In genomic region chr9:61825804-61826203, GRCm38 (mm10) we compare ENCODE assay signal across 25 mouse cellular contexts.
DNase-seq lines count a peak whose midpoint lies in the region; ATAC-seq and TF ChIP-seq lines count a peak whose summit lies in the region.
"Had no signal": no experiment of that assay in that cellular context is flagged by ENCODE, and none has a peak within 500 bp of the region (broad histone marks: within the 10 kb centered on the region; RNA-seq: fewer than 3 reads in every experiment).

No protein-coding gene starts in this region.

- WGBS in intestine, embryonic 16.5 days = 73% methylated on average over 2 of the region's 2 CpGs
- 48% methylated on average over 2 of the region's 2 CpGs for WGBS in intestine, postnatal 0 days
- WGBS in liver, embryonic 13.5 days (ENCODE audit: insufficient replicate concordance) = 62% methylated on average over 2 of the region's 2 CpGs
- 45% methylated on average over 2 of the region's 2 CpGs for WGBS in liver, embryonic 12.5 days (ENCODE audit: insufficient replicate concordance)

- H3K4me2 ChIP-seq in intestine, embryonic 16.5 days (ENCODE audit: low read depth, low read length) = no peak overlapping the region
- H3K4me2 ChIP-seq in intestine, postnatal 0 days (replicated peaks; ENCODE audit: low read depth) = no peak overlapping the region
- H3K4me2 ChIP-seq in liver, embryonic 13.5 days = no peak overlapping the region
- H3K4me2 ChIP-seq in liver, embryonic 12.5 days = no peak overlapping the region
- H3K4me2 ChIP-seq: embryonic facial prominence, embryonic 12.5 days; forebrain, embryonic 13.5 days had no signal

- no peak for TF ChIP-seq POLR2A in testis, adult 2 months (IDR thresholded peaks at IDR 0.05; ENCODE audit: control insufficient read depth, low read depth, low read length)

- DNase-seq in liver, embryonic 13.5 days = no peak
- no peak for DNase-seq in testis, postnatal 14 days (ENCODE audit: low spot score)
- peak; percentile 62 for DNase-seq in yolk sac, embryonic 10.5 days (ENCODE audit: low spot score)
- no peak for DNase-seq in right cerebral cortex, postnatal 10 days (ENCODE audit: low spot score in 2 of 2)
- DNase-seq: adrenal gland, adult 8-10 months; adrenal gland, postnatal 14 days; adrenal gland, postnatal 36 days; B cell, adult 2 months; cerebellum, adult 11-12 months; cerebellum, adult 2 months; cerebellum, adult 9-10 months; cerebellum, postnatal 10 days; cerebellum, postnatal 25 days had no signal

- peak; percentile 48; the same call in 1 of the 2 replicates for ATAC-seq in intestine, embryonic 16.5 days
- ATAC-seq in intestine, postnatal 0 days = no peak
- ATAC-seq in liver, embryonic 13.5 days (ENCODE audit: low read depth) = peak; percentile 58; the same call in 1 of the 2 replicates
- no peak for ATAC-seq in liver, embryonic 12.5 days
- ATAC-seq: activated CD4-positive, CD25-positive, alpha-beta regulatory T cell, adult 4 months; CD4-positive, CD25-positive, alpha-beta regulatory T cell, adult 4 months; forebrain, embryonic 13.5 days; Patski had no signal

- no peaks in the 10 kb centered on the region for H3K36me3 ChIP-seq in intestine, embryonic 16.5 days (ENCODE audit: control insufficient read depth, insufficient read depth, low read length)
- no peaks in the 10 kb centered on the region for H3K36me3 ChIP-seq in intestine, postnatal 0 days (ENCODE audit: control insufficient read depth, insufficient read depth)
- no peaks in the 10 kb centered on the region for H3K36me3 ChIP-seq in liver, embryonic 13.5 days
- no peaks in the 10 kb centered on the region for H3K36me3 ChIP-seq in liver, embryonic 12.5 days
- no peaks in the 10 kb centered on the region for H3K36me3 ChIP-seq in testis, adult 2 months (ENCODE audit: control insufficient read depth, insufficient read depth, low read length)
- H3K36me3 ChIP-seq: embryonic facial prominence, embryonic 10.5 days; embryonic facial prominence, embryonic 12.5 days; G1E had no signal

- no peak overlapping the region for H3K4me3 ChIP-seq in intestine, embryonic 16.5 days (ENCODE audit: low read length)
- no peak overlapping the region for H3K4me3 ChIP-seq in intestine, postnatal 0 days (ENCODE audit: low read depth, low read length)
- H3K4me3 ChIP-seq in liver, embryonic 13.5 days (replicated peaks) = no peak overlapping the region
- H3K4me3 ChIP-seq in liver, embryonic 12.5 days = no peak overlapping the region
- peak overlapping the region; percentile 23 for H3K4me3 ChIP-seq in testis, adult 2 months (ENCODE audit: control insufficient read depth, low read depth, low read length)
- H3K4me3 ChIP-seq: embryonic facial prominence, embryonic 10.5 days; embryonic facial prominence, embryonic 12.5 days; forebrain, embryonic 13.5 days had no signal

- no peak overlapping the region for H3K27ac ChIP-seq in intestine, embryonic 16.5 days (ENCODE audit: low read length)
- no peak overlapping the region for H3K27ac ChIP-seq in intestine, postnatal 0 days (ENCODE audit: low read depth, low read length)
- H3K27ac ChIP-seq in liver, embryonic 13.5 days = no peak overlapping the region
- no peak overlapping the region for H3K27ac ChIP-seq in liver, embryonic 12.5 days
- no peak overlapping the region for H3K27ac ChIP-seq in testis, adult 2 months (ENCODE audit: control insufficient read depth, insufficient read depth, low read depth, low read length)
- H3K27ac ChIP-seq: embryonic facial prominence, embryonic 10.5 days; embryonic facial prominence, embryonic 12.5 days; forebrain, embryonic 13.5 days had no signal

- H3K4me1 ChIP-seq in intestine, embryonic 16.5 days (ENCODE audit: control insufficient read depth, insufficient read depth, low read length) = peaks cover 3% of the 10 kb centered on the region; the same call in 1 of the 2 replicates
- no peaks in the 10 kb centered on the region for H3K4me1 ChIP-seq in intestine, postnatal 0 days (replicated peaks; ENCODE audit: control insufficient read depth, insufficient read depth, low read length)
- peaks cover 10% of the 10 kb centered on the region for H3K4me1 ChIP-seq in liver, embryonic 13.5 days (replicated peaks)
- H3K4me1 ChIP-seq in liver, embryonic 12.5 days = no peaks in the 10 kb centered on the region
- H3K4me1 ChIP-seq in testis, adult 2 months (ENCODE audit: control insufficient read depth, insufficient read depth, low read length) = peaks cover 5% of the 10 kb centered on the region; the same call in 1 of the 2 replicates

- no peak overlapping the region for H3K9ac ChIP-seq in intestine, embryonic 16.5 days (ENCODE audit: low read depth, low read length)
- H3K9ac ChIP-seq in intestine, postnatal 0 days (ENCODE audit: low read depth, low read length) = no peak overlapping the region
- no peak overlapping the region for H3K9ac ChIP-seq in liver, embryonic 13.5 days
- H3K9ac ChIP-seq in liver, embryonic 12.5 days = no peak overlapping the region
- H3K9ac ChIP-seq: embryonic facial prominence, embryonic 12.5 days; forebrain, embryonic 13.5 days had no signal

- no peaks in the 10 kb centered on the region for H3K9me3 ChIP-seq in intestine, embryonic 16.5 days (ENCODE audit: control insufficient read depth, low read length)
- H3K9me3 ChIP-seq in intestine, postnatal 0 days (ENCODE audit: control insufficient read depth) = no peaks in the 10 kb centered on the region
- H3K9me3 ChIP-seq in liver, embryonic 13.5 days (replicated peaks) = no peaks in the 10 kb centered on the region
- H3K9me3 ChIP-seq in liver, embryonic 12.5 days (replicated peaks) = no peaks in the 10 kb centered on the region
- H3K9me3 ChIP-seq: embryonic facial prominence, embryonic 10.5 days; embryonic facial prominence, embryonic 12.5 days; forebrain, embryonic 13.5 days; G1E had no signal

- no peak for TF ChIP-seq CTCF in intestine, postnatal 0 days (IDR thresholded peaks at IDR 0.05; ENCODE audit: low read depth)
- no peak for TF ChIP-seq CTCF in testis, adult 2 months (IDR thresholded peaks at IDR 0.05; ENCODE audit: control insufficient read depth, insufficient read depth, insufficient replicate concordance, low read depth, low read length)

- no peaks in the 10 kb centered on the region; the same call in 1 of the 2 replicates for H3K27me3 ChIP-seq in intestine, embryonic 16.5 days (replicated peaks; ENCODE audit: control insufficient read depth, insufficient read depth, low read length)
- H3K27me3 ChIP-seq in intestine, postnatal 0 days (replicated peaks; ENCODE audit: control insufficient read depth, insufficient read depth, low read length) = no peaks in the 10 kb centered on the region
- no peaks in the 10 kb centered on the region; the same call in 1 of the 2 replicates for H3K27me3 ChIP-seq in liver, embryonic 13.5 days
- H3K27me3 ChIP-seq in liver, embryonic 12.5 days (replicated peaks) = 0 out of 2 replicates have a peak, but pooled peaks cover 18% of the 10 kb centered on the region
- no peaks in the 10 kb centered on the region for H3K27me3 ChIP-seq in testis, adult 2 months (ENCODE audit: control insufficient read depth, insufficient read depth, low read length)
- H3K27me3 ChIP-seq: CH12.LX, Patski had no signal

Comparison
In these comparisons a context has a peak if more than half of its experiments do, and no peak if none do; other contexts are left out.
1. ATAC-seq: peak in intestine, embryonic 16.5 days (single experiment) and liver, embryonic 13.5 days (single experiment); none in intestine, postnatal 0 days (single experiment) and liver, embryonic 12.5 days (single experiment).